Mouse (Mus musculus) cortical plate, adult 2 months (tissue): ENCODE measurements around the gene Myl3.

Experiments
- CTCF ChIP-seq: fragments of 200-500 bp; IDR thresholded peaks from 2 replicates; pipeline ENCODE4 v1.5.1; 2011; ENCODE audit warnings: mild to moderate bottlenecking, control low read depth, low read length; ENCODE audit not compliant: insufficient read depth; ENCODE audit errors: extremely low read depth
- POLR2A ChIP-seq: fragments of 200-500 bp; IDR thresholded peaks from 2 replicates; pipeline ENCODE4 v1.6.1; 2011; ENCODE audit warnings: mild to moderate bottlenecking, low read length, control low read depth; ENCODE audit not compliant: insufficient read depth; ENCODE audit errors: extremely low read depth

GRCm38 (mm10) chr9:110781731-110782130 is 40.1 kb downstream of the Myl3 start:
- TF ChIP-seq CTCF: no peak
- TF ChIP-seq POLR2A: no peak
